Mouse (Mus musculus) limb, embryonic 12.5 days (tissue): ENCODE data around the gene 9930021J03Rik. TPM values are rescaled to one million over a fixed set of nuclear protein-coding genes. Genes with fewer than 3 reads are reported as not detected.

Experiments
- ATAC-seq: fragments of 200-750 bp; cut with Nextera tagmentation; 2 replicates; pipeline ENCODE4 v1.8.0; 2017; ENCODE audit warnings: low read depth, moderate TSS enrichment; ENCODE audit not compliant: insufficient number of reproducible peaks, insufficient read depth, low FRiP score, low TSS enrichment
- H3K27ac ChIP-seq: fragments of 300-500 bp; sonication (generic); 2 replicates; pipeline ENCODE4 v1.5.1; 2016; ENCODE audit warnings: mild to moderate bottlenecking, moderate library complexity
- H3K27me3 ChIP-seq: fragments of 300-500 bp; sonication (generic); 2 replicates; pipeline ENCODE4 v1.6.1; 2016; ENCODE audit warnings: mild to moderate bottlenecking, moderate library complexity
- H3K36me3 ChIP-seq: fragments of 300-500 bp; sonication (generic); 2 replicates; pipeline ENCODE4 v1.6.1; 2016; ENCODE audit warnings: mild to moderate bottlenecking, moderate library complexity
- H3K4me1 ChIP-seq: fragments of 300-500 bp; sonication (generic); replicated peaks from 2 replicates; pipeline ENCODE4 v1.6.1; 2016
- H3K4me2 ChIP-seq: fragments of 300-500 bp; sonication (generic); 2 replicates; pipeline ENCODE4 v1.6.1; 2016; ENCODE audit warnings: mild to moderate bottlenecking, moderate library complexity
- H3K4me3 ChIP-seq: fragments of 300-500 bp; sonication (generic); replicated peaks from 2 replicates; pipeline ENCODE4 v1.5.1; 2016; ENCODE audit warnings: mild to moderate bottlenecking
- H3K9ac ChIP-seq: fragments of 300-500 bp; sonication (generic); replicated peaks from 2 replicates; pipeline ENCODE4 v1.6.1; 2016; ENCODE audit warnings: mild to moderate bottlenecking, moderate library complexity
- H3K9me3 ChIP-seq: fragments of 300-500 bp; sonication (generic); 2 replicates; pipeline ENCODE4 v1.6.1; 2016; ENCODE audit warnings: mild to moderate bottlenecking, moderate library complexity
- WGBS: fragments of 180-500 bp; shearing (Covaris S2); methylation state at CpG from one replicate; pipeline ENCODE4 v1.1.7; 2016; 5-methylcytosine and 5-hydroxymethylcytosine counted together
- polyA plus RNA-seq: library from polyadenylated mRNA; unstranded; fragments of >200 nt; fragmentation: Nextera tagmentation; extraction: Ambion mirVana; gene quantifications from 2 replicates; pipeline ENCODE4 v1.2.1, GENCODE M21; 2016

The 9930021J03Rik gene
- polyA plus RNA-seq, 1 experiment from 2014 or later: 6.9 TPM

DNA sequence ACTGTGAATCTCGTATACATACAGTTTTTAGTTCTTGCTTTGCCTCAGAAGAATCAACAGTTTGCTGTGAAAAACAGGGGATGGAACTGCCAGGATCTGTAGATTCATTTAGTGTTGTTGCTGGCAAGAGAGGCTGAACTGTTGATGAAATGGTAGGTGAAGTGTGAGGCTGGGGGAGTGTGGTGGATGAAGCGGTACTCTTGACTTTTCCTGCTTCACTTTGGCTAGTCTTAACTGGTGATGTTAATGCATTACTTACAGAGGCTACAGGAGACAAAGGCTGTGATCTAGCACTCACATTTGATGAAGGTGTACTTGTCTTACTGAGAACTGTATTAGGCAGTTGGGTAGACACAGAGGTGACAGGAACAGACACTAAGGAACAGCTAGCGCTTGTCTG, 87.3 kb downstream of the 9930021J03Rik start:
- H3K4me2 ChIP-seq: no peak overlapping the region
- H3K4me1 ChIP-seq: no peaks in the 10 kb centered on the region
- no peak overlapping the region for H3K9ac ChIP-seq
- ATAC-seq: no peak
- no peaks in the 10 kb centered on the region for H3K27me3 ChIP-seq
- H3K36me3 ChIP-seq: peaks cover 46% of the 10 kb centered on the region
- no peak overlapping the region for H3K4me3 ChIP-seq
- WGBS: 94% methylated on average over 3 of the region's 3 CpGs
- no peaks in the 10 kb centered on the region for H3K9me3 ChIP-seq
- H3K27ac ChIP-seq: no peak overlapping the region

DNA sequence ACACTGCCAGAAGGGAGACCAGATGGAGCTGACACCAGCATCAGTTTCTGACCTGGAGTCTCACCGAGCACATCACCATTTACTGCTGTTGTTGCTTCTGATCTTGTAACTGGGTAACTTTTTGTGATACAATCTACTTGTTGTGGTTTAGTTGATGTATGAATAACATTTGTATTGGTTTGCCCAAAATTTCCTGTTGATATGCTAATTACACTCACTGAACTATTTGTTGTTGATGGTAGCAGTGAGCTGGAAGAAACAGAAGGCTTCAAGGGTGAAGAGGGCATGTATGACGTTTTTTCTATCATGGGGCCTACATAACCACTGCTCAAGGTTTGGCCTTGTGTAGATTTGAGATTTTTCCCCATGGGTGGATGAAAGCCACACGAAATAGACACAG, 87.9 kb downstream of the 9930021J03Rik start:
- no peak overlapping the region for H3K4me3 ChIP-seq
- H3K36me3 ChIP-seq: peaks cover 46% of the 10 kb centered on the region
- no peaks in the 10 kb centered on the region for H3K27me3 ChIP-seq
- no peak overlapping the region for H3K9ac ChIP-seq
- 91% methylated on average over 3 of the region's 3 CpGs for WGBS
- no peaks in the 10 kb centered on the region for H3K4me1 ChIP-seq
- H3K27ac ChIP-seq: no peak overlapping the region
- no peak for ATAC-seq
- no peaks in the 10 kb centered on the region for H3K9me3 ChIP-seq
- no peak overlapping the region for H3K4me2 ChIP-seq

DNA sequence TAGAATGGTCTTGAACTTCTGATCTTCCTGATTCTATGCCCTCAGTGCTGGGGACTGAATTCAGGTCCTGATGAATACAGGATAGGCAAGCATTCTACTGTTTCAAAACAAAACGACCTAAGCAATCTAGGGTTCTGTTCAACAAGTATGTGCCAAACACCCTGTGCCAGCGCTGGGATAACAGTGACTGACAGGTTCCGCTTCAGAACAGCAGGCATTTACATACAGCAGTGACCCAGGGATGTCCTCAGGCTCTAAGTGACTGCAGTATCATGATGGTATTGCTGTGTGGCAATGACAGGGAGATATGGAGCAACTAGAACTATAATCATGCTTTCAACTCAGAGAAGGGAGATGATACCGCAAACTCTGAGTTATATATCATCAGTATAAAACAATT, 92.3 kb downstream of the 9930021J03Rik start:
- WGBS: 89% methylated on average over 4 of the region's 4 CpGs
- ATAC-seq: no peak

DNA sequence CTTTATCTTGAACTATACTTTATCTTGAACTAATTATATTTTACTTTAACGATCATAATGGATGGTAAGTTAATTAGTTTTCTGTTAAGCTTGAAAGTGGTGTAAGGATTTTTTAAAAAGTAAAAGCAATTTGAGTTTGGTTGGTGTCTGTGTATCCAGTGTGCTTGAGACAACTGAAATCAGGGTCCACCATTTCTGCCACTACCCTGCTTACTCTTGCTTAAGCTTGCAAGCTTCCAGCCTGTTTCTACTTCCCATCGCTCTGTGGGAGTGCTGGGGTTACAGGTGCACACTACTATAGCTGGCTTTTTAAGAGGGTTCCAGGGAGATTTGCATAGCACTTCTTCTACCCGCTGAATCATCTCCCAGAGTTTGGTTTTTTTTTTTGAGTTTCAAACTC, 96.3 kb downstream of the 9930021J03Rik start:
- Histone ChIP-seq H3K9ac (no peak overlapping the region), H3K36me3 (no peaks in the 10 kb centered on the region), H3K27ac (no peak overlapping the region), H3K4me3 (no peak overlapping the region), H3K4me2 (no peak overlapping the region), H3K9me3 (no peaks in the 10 kb centered on the region), H3K4me1 (no peaks in the 10 kb centered on the region), H3K27me3 (no peaks in the 10 kb centered on the region)
- WGBS: 76% methylated on average over 3 of the region's 3 CpGs
- no peak for ATAC-seq

More for the DNA sequence above, 92.3 kb downstream of the 9930021J03Rik start:
- Histone ChIP-seq H3K9me3 (no peaks in the 10 kb centered on the region), H3K36me3 (peaks cover 29% of the 10 kb centered on the region), H3K4me1 (no peaks in the 10 kb centered on the region), H3K4me2 (no peak overlapping the region), H3K27ac (no peak overlapping the region), H3K4me3 (no peak overlapping the region), H3K9ac (no peak overlapping the region), H3K27me3 (no peaks in the 10 kb centered on the region)

DNA sequence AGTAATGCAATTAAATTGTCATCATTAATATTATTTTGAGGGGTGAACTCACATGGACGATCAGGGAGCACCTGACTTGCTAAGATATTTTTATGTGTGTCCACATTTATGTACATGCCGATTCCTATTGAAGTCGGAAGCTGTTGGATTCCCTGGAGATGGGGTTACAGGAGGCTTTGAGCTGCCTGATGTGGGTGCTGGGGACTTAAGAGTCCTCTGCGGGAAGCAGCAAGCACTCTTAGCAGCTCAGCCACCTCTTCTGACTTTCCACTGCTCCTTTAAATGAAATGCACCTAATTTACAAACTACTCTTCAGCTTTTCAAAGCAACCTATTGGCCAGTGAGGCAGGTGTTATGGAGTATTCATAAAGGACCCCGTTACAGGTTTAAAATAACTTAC, 97.3 kb downstream of the 9930021J03Rik start:
- Histone ChIP-seq H3K27ac (no peak overlapping the region), H3K9ac (no peak overlapping the region), H3K27me3 (no peaks in the 10 kb centered on the region), H3K4me2 (0 out of 2 replicates have a peak overlapping the region, but pooled peaks have one; percentile 24), H3K9me3 (no peaks in the 10 kb centered on the region), H3K4me1 (no peaks in the 10 kb centered on the region), H3K4me3 (no peak overlapping the region), H3K36me3 (no peaks in the 10 kb centered on the region)
- ATAC-seq: no peak
- 72% methylated on average over 5 of the region's 5 CpGs for WGBS

DNA sequence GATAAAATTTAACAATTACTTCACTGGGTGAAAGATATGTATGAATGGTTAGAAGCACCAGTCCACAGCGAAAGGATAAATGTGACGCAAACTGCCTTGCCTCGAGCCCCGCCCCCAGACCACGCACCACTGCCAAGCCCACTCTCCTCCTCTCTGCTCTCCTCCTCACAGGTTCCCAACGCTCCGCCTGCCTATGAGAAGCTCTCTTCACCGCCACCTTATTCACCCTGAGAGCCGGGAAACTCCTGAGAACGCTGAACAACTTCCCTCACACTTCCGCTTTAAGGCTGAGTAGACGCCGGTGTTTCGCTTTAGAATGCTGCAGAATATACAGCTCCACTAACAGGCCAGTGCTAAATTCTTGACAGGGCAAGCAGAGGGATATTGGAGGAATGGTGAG, 97.8 kb downstream of the 9930021J03Rik start:
- H3K9ac ChIP-seq: no peak overlapping the region
- WGBS: 57% methylated on average over 14 of the region's 14 CpGs

DNA sequence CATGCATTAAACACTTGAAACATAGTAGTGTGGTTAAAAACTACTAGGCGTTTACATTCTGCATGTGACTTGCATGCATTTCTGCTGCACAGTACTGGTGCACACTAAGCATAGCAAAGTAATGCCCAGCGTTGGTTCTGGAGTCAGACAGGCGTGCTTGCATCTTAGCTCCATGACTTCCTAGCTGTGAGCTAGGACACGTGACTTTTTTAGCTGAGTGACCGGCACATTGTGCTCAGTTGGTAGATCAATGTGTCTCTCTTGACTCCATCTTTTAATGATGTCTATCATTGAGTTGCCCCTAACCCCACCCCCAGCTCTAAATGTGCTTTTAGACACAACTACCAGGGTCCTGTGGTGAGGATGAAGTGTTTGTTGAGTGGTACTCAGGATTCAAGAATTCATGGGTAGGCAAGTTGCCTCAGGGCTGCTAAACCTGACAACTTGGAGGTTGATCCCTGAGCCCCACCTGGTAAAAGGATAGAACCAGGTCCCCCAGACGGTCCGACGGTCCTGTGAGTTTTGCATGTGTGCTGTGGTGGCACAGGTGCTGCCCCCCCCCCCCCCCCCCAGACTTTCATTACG, 98.4 kb downstream of the 9930021J03Rik start:
- Histone ChIP-seq H3K27ac (no peak overlapping the region), H3K4me2 (no peak overlapping the region), H3K9ac (no peak overlapping the region), H3K36me3 (no peaks in the 10 kb centered on the region), H3K27me3 (no peaks in the 10 kb centered on the region), H3K4me1 (no peaks in the 10 kb centered on the region), H3K4me3 (no peak overlapping the region), H3K9me3 (no peaks in the 10 kb centered on the region)
- 87% methylated on average over 9 of the region's 9 CpGs for WGBS
- no peak for ATAC-seq

More for the DNA sequence above, 97.8 kb downstream of the 9930021J03Rik start:
- ATAC-seq: no peak
- no peaks in the 10 kb centered on the region for H3K4me1 ChIP-seq
- no peak overlapping the region for H3K27ac ChIP-seq
- H3K4me2 ChIP-seq: peak overlapping the region; percentile 24
- H3K27me3 ChIP-seq: no peaks in the 10 kb centered on the region
- H3K36me3 ChIP-seq: no peaks in the 10 kb centered on the region
- H3K4me3 ChIP-seq: no peak overlapping the region
- H3K9me3 ChIP-seq: no peaks in the 10 kb centered on the region

DNA sequence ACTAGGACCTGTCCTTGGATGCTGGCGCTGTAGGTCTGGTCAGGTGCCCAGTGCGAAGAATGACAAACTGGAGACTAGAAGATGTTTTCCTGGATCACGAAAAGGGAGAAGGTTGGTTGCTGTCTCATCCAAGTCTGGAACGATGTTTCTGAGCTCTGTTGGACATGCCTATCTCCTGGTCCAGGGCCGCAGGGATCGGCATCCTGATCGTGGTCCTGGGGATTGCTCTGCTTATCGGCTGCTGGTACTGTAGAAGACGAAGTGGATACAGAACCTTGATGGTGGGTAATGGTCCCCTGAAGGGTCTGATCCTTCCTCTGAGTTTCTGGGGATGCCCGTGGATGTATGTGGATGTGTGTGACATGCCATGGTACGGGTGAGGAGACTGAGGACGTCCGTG, 101.4 kb downstream of the 9930021J03Rik start:
- Histone ChIP-seq H3K4me3 (no peak overlapping the region), H3K27me3 (no peaks in the 10 kb centered on the region), H3K27ac (no peak overlapping the region), H3K9ac (no peak overlapping the region), H3K4me2 (no peak overlapping the region), H3K36me3 (no peaks in the 10 kb centered on the region), H3K9me3 (no peaks in the 10 kb centered on the region), H3K4me1 (peaks cover 6% of the 10 kb centered on the region; the same call in 1 of the 2 replicates)
- no peak for ATAC-seq
- WGBS: 92% methylated on average over 13 of the region's 13 CpGs

DNA sequence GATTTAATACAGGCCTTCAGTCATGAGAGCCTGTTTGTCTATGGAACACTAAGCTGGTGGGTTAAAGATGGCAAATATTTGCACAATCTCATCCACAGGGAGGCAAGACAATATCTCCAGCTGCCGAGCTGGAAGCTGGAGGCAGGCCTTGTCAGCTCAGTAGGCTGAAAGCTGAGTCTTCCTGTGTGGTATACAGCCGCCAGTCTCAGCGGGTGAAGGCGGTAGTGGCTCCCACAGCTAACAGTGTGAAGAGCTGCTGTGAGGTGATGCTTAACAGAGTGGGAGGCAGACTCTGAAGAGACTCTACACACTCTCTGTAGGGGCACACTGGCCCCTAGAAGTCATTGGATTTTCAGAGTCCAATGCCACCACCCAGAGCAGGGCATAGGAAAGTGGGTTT, 104.1 kb downstream of the 9930021J03Rik start:
- H3K4me2 ChIP-seq: no peak overlapping the region
- H3K9ac ChIP-seq: no peak overlapping the region
- ATAC-seq: no peak
- no peaks in the 10 kb centered on the region for H3K36me3 ChIP-seq
- peaks cover 11% of the 10 kb centered on the region; the same call in 1 of the 2 replicates for H3K4me1 ChIP-seq
- H3K9me3 ChIP-seq: no peaks in the 10 kb centered on the region
- no peak overlapping the region for H3K4me3 ChIP-seq
- H3K27me3 ChIP-seq: no peaks in the 10 kb centered on the region
- 82% methylated on average over 4 of the region's 4 CpGs for WGBS
- no peak overlapping the region for H3K27ac ChIP-seq

DNA sequence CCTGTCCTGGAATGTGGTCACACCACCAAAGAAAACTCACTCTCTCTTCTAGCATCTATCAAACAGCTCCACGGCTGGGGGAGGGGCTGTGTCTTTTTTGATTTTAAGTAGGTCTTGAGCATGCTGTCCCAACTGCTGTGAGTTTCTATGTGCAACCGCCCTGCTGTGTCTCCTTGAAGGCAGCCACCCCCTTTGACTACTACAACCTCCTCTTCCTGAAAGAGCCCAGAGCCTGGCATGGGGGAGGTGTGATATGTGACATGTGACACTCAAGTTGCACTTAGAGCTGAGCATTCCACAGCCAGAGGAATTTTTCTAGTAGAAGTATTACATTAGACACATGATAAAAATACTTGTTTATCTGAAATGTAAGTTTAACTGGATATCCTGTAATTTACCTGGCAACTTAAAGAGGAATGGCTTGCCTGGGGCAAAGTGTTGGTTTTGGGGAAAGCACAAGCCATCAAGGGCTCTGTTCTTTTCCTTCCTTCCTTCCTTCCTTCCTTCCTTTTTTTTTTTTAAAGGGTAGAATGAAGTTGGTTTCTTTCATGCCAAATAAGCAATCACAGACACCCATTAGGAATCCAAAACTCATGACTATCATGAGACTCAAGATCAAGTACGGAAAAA, 108.4 kb downstream of the 9930021J03Rik start, which contains the start of gene Mlana:
Gene Mlana (plus strand): TSS at position 580 of the 630 bp plus-strand sequence.
- no peak within 1 kb of the TSS for H3K4me3 ChIP-seq
- 54% methylated on average over 3 of the region's 3 CpGs for WGBS
- no peak for ATAC-seq

DNA sequence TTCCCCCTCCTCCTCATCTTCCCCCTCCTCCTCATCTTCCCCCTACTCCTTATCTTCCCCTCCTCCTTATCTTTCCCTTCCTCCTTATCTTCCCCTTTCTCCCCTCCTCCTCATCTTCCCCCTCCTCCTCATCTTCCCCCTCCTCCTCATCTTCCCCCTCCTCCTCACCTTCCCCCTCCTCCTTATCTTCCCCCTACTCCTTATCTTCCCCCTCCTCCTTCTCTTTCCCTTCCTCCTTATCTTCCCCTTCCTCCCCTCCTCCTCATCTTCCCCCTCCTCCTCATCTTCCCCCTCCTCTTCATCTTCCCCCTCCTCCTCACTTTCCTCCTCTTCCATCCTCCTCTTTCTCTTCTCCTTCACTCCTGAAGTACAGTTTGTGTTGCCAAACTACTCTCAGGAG, 108.9 kb downstream of the 9930021J03Rik start:
- H3K4me3 ChIP-seq: no peak overlapping the region
- no peak for ATAC-seq
- H3K4me1 ChIP-seq: peaks cover 11% of the 10 kb centered on the region; the same call in 1 of the 2 replicates
- H3K9me3 ChIP-seq: no peaks in the 10 kb centered on the region
- no peak overlapping the region for H3K4me2 ChIP-seq
- H3K9ac ChIP-seq: no peak overlapping the region
- no peaks in the 10 kb centered on the region for H3K27me3 ChIP-seq
- H3K27ac ChIP-seq: no peak overlapping the region
- no peaks in the 10 kb centered on the region for H3K36me3 ChIP-seq

More for the DNA sequence above, 108.4 kb downstream of the 9930021J03Rik start, which contains the start of gene Mlana:
- Histone ChIP-seq H3K4me2 (no peak within 1 kb of the TSS), H3K27ac (no peak within 1 kb of the TSS), H3K36me3 (no peaks in the 10 kb centered on the region), H3K4me1 (peaks cover 11% of the 10 kb centered on the region; the same call in 1 of the 2 replicates), H3K9ac (no peak within 1 kb of the TSS), H3K9me3 (no peaks in the 10 kb centered on the region), H3K27me3 (no peaks in the 10 kb centered on the region)
